Mouse (Mus musculus) spleen, postnatal 4 days (tissue): ENCODE measurements around the gene Sox5.

Experiments used
- DNase-seq, 2 experiments: peaks; one replicate each; pipeline ENCODE4 v3.0.0; 2022; ENCODE audit warnings: low spot score in 2 of 2

Sox5 gene

GRCm38 (mm10) chr6:144106848-144107247, 674.9 kb downstream of the Sox5 start:
- no peak for DNase-seq

GRCm38 (mm10) chr6:144105645-144106044, 676.1 kb downstream of the Sox5 start:
- no peak for DNase-seq

GRCm38 (mm10) chr6:144103612-144104011, 678.2 kb downstream of the Sox5 start:
- no peak for DNase-seq

GRCm38 (mm10) chr6:144100852-144101251, 680.9 kb downstream of the Sox5 start:
- DNase-seq = no peak

GRCm38 (mm10) chr6:144098119-144098518, 683.7 kb downstream of the Sox5 start:
- no peak for DNase-seq

- no peak for DNase-seq
Measured at GRCm38 (mm10) chr6:144088256-144088655, 693.5 kb downstream of the Sox5 start.

GRCm38 (mm10) chr6:144086096-144086810, 695.5 kb downstream of the Sox5 start:
- DNase-seq = no peak

- no peak for DNase-seq
Measured at GRCm38 (mm10) chr6:144082297-144082696, 699.5 kb downstream of the Sox5 start.

- DNase-seq = no peak
Measured at GRCm38 (mm10) chr6:144077826-144078225, 704.0 kb downstream of the Sox5 start.

GRCm38 (mm10) chr6:144076376-144076775, 705.4 kb downstream of the Sox5 start:
- DNase-seq = no peak

- no peak for DNase-seq
Measured at GRCm38 (mm10) chr6:144075327-144075941, 706.3 kb downstream of the Sox5 start.

- DNase-seq = no peak
Measured at GRCm38 (mm10) chr6:144074826-144075225, 707.0 kb downstream of the Sox5 start.

- no peak for DNase-seq
Measured at GRCm38 (mm10) chr6:144070461-144070860, 711.3 kb downstream of the Sox5 start.

GRCm38 (mm10) chr6:144067491-144067890, 714.3 kb downstream of the Sox5 start:
- no peak for DNase-seq

- no peak for DNase-seq
Measured at GRCm38 (mm10) chr6:144062428-144062827, 719.3 kb downstream of the Sox5 start.

- no peak for DNase-seq
Measured at GRCm38 (mm10) chr6:144061814-144062213, 720.0 kb downstream of the Sox5 start.

GRCm38 (mm10) chr6:144057098-144057632, 724.6 kb downstream of the Sox5 start:
- DNase-seq = no peak

GRCm38 (mm10) chr6:144056252-144057097, 725.3 kb downstream of the Sox5 start:
- DNase-seq = no peak

GRCm38 (mm10) chr6:144052487-144052886, 729.3 kb downstream of the Sox5 start:
- DNase-seq = no peak

GRCm38 (mm10) chr6:144051316-144051715, 730.5 kb downstream of the Sox5 start:
- no peak for DNase-seq

- no peak for DNase-seq
Measured at GRCm38 (mm10) chr6:144048201-144048924, 733.4 kb downstream of the Sox5 start.

GRCm38 (mm10) chr6:144045503-144045902, 736.3 kb downstream of the Sox5 start:
- no peak for DNase-seq
